Mouse (Mus musculus) thymus, postnatal 10 days (tissue): ENCODE results near the gene Mmp8.

Experiments
- DNase-seq, 2 experiments: peaks; one replicate each; pipeline ENCODE4 v3.0.0; 2021; ENCODE audit warnings: low spot score in 2 of 2

Gene Mmp8

GRCm38 (mm10) chr9:7593272-7593812 is 35.1 kb downstream of the Mmp8 start:
- no peak for DNase-seq

- DNase-seq, result peak; percentile 56 to 74
Measured at GRCm38 (mm10) chr9:7594816-7595540, 36.7 kb downstream of the Mmp8 start.

- DNase-seq, result peak; percentile 39 to 67
Measured at GRCm38 (mm10) chr9:7602982-7603742, 44.9 kb downstream of the Mmp8 start.

GRCm38 (mm10) chr9:7604005-7604404 is 45.7 kb downstream of the Mmp8 start:
- no peak for DNase-seq

GRCm38 (mm10) chr9:7605638-7606037 is 47.4 kb downstream of the Mmp8 start:
- no peak for DNase-seq
